Mouse (Mus musculus): Measurements from ENCODE around the gene Dennd1b.

DNA sequence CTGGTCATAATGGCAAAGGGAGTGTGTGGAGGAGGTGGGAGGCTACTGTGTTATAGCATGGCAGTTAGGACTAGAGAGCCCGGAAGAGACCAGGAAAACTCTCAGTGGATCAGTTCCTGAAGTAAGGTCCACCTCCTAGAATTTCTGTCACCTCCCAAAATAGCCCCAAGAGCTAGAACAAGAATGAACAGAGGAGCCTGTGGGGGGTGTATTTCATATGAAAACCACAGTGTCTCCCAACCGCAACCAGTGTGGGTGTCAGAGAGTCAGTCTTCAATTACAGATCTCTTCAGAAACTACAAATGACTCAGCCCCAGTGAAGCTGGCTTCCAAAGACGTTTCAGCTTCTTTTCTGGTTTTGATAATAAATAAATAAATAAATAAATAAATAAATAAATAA is 32.4 kb upstream of the Dennd1b start:
- TF ChIP-seq CTCF (IDR thresholded peaks at IDR 0.05; ENCODE audit: insufficient read depth, low read length) (no peak), POLR2A (IDR thresholded peaks at IDR 0.05; ENCODE audit: borderline replicate concordance, extremely low read depth, low read depth, low read length) (no peak)
